Mouse (Mus musculus): ENCODE results near the gene Sorcs1.
A peak's percentile ranks its signal among the peaks of the same experiment; 100 is the strongest.

Sorcs1 gene

DNA sequence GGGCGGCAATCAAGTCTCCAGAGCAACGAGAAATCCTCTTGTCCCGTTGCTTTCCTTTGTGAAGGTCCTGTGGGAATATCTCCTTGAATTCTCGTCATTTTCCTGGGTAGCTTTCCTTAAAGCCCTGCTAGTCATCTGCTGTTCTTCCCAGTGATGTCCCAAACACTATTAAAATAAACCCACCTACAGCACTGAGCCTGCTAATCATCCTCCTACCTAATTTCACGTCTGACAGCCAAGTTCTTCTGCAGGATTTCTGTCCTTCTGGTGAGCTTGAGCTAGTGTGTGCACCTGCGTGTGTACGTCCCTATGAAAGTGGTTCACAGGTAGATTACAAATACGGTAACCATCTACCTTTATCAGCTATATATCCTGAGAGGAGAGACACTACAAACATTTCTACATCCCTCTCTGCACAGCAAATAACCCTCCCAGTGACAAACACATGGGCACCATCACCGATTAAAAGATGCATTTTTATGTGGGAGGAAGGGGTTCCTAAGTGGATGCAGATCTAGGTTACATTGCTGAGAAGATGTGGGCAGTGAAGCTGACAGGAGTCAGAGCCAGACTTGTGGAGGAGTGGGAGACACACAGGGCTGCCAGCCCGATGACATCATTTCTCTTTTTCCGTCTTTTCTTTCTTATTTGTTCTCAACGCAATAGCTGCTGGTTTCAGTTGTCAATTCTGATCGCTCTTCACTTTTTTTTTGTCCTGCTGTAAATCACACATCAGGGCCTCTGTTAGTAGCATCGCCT lies 259.3 kb downstream of the Sorcs1 start:
- DNase-seq (ENCODE audit: low spot score in 2 of 2), result peak in 1 of 2 experiments; percentile 31

DNA sequence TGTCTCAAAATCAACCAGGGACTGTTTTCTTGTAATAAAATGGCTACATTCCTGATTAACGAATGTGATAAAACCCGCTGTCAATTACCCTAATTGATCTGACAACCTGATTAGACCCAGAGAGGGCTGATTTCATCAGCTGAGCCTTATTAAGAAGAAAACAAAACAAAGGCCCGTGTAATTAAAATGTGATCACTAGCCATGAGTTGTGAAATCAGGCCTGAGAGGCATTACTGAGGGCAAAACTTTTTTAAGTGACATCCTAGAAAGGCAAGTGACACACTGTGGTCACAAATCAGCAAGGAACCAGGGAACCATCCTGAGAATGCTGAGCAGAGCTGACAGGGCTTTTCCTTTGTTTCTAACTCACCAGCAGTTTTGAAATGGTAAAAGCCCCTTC lies 267.9 kb downstream of the Sorcs1 start:
- no peak for DNase-seq (ENCODE audit: low spot score in 2 of 2)

DNA sequence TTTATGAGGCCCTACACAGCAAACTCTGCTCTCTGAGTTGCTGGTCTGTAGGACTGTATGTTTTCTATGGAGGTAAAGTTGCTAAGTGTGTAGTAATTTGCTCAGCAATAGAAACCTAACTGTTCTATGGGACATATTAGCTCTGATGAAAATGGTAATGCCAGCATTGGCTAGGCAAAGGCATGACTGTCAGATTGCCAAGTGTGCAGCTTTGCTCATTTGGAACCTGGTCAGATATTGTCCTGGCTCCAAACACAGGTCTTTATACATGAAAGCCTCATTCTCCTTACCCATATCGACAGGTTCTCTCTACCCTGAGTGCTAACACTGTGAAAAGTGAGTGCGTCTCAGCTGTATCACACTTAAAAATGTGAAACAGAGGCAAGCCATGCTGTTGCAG lies 280.1 kb downstream of the Sorcs1 start:
- no peak for DNase-seq (ENCODE audit: low spot score in 2 of 2)

DNA sequence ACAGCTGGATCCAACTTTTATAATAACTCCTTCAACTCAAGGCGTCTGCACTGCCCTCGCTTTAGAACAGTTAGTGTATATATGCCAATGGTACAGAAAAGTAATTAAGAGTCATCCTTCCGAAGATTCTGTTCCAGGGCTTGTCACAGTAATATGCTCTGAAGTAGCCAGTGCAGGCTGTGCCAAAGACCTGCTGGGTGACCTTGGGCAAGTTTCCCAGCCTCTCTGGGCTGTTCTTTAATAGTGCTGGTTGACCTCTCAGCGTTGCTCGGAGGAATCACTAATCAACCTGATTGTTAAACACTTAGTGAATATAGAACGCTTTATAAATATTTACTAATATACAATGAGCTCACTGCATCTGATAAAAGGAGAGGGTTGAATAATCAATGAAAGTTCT lies 282.7 kb downstream of the Sorcs1 start:
- DNase-seq (ENCODE audit: low spot score in 2 of 2), result no peak

DNA sequence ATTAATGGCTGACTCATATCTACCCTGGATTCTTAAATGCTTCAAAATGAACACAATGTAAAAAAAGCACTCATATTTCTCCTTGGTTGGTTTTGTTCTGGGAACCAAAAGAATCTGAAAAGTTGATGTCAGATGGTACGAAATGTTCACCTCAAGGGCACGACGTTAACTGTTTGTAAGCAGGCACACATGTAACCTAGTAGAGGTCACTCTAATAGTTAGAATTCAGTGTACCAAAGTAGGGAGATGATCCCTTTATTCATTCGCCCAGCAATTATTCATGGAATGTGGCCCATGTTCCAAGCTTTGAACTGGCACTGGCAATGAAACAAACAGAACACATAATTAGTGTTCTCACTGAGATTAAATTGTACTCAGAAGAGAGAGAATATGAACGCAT lies 284.3 kb downstream of the Sorcs1 start:
- no peak for DNase-seq (ENCODE audit: low spot score in 2 of 2)

DNA sequence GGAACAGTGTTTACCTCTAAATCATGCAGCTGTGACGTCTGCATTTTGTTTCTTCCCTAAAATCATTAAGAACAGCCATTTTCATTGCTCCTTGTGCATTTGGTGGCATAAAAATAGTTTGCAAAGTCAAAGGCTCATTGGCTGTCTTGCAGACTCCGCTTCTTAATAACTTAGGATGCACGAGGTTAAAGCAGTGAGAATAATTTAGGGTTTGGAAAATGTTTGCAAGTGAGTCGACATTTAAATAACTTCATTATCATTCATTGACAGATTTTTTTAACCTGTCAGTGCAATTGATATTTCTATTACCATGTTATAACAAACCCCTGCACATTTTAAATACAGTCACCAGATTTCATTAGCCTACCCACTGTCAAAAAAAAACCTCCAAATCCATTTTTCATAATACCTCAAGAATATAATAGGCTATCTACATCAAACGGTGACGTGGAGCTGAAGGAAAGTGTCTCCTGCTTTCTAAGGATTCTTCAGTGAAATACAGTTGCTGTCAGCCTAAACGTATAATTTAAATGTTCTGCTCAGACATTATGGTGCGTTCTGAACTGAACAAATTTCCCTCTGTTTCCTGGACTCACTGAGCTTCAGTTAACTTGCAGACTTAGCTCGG lies 288.4 kb downstream of the Sorcs1 start:
- no peak for DNase-seq (ENCODE audit: low spot score in 2 of 2)

DNA sequence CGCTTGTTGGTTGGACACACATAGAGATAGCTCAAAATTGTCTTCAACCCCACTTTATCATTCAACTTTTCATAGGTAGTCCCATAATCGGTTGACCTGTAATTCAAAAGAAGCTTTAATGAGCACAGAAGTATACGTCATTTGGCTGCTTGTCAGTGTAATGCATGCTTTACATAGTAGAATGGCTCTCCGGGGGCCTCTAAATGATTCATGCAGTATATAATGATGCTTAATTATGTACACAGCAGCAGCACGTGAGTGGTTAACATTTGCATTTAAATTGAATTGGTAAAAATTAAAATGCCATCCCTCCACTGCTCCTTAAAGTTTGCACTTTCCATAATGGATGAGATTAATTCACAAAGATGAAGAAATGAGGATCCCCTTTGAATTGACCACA lies 299.5 kb downstream of the Sorcs1 start:
- DNase-seq (ENCODE audit: low spot score in 2 of 2), result no peak

DNA sequence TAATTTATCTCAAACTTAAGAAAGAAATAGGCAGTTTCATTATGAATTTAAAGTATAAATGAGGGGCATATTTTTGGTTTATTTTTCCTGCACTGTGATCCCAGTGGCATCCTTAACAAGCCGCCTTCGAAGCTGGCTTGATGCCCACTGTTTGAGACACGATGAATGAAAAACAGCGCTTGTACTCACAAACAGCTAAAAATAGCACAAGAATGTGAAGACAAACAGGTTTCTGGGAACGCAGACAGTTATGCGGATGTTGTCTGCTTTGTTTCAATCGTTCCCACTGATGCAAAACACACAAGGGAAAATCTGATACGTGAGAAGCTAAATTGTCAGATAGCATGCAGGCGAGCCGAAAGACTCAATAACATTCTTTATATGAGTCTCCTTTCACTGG lies 303.7 kb downstream of the Sorcs1 start:
- peak in 1 of 2 experiments; percentile 14 for DNase-seq (ENCODE audit: low spot score in 2 of 2)

DNA sequence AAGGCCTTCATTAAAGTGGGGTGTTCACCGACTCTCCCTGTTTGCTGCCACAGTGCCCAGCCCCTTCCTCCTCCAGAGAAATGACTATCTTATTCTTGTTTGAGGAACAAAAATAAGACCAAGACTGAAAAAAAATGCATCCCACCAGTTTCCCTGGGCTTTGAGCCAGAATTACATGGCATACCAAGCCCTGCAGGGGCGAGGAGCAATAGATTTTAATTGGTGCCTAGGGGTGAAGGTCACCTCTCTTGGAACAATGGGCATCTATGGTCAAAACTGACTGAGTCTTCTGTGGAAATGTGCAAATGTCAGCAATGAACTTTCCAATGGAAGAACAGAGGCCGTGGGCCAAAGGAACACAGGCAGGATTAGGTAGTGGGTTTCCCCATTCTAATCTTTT lies 312.0 kb downstream of the Sorcs1 start:
- DNase-seq (ENCODE audit: low spot score in 2 of 2), result no peak

DNA sequence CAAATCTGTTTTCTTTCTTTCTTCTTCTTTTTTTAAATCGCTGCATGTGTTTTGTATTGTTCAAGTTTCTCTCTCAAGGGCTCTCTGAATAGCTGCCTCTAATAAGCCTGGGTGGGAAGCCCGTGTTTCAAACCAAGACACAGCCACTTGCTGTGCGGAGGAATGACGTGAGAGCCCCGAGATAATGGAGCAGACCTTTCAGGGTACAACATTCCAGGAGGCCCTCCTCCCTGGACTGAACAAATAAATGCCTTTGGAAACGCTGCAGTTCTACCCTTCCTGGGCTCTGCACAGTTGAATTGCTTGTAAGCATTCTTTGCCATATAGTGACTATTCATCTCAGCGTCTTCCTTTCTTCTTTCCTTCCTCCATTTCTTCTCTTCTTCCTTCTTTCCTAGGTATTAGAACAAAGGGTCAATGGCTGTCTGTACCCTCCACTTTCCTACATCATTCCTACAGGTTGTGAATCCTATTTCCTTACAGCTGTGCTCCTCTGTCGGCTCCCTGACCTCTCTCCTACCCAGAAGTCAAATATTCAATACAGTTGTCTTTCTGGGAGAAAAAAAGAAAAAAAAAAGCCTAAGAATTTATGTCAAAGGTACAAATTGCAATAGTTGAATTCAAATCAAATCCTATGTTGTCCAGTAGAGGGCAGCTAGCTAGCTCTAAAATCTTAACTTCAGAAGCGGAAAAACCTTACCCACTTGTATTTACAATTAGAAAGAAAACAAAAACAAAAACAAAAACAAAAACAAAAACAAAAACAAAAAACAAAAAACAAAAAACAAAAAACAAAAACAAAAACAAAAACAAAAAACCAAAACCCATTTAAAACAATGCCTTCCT lies 315.6 kb downstream of the Sorcs1 start:
- DNase-seq (ENCODE audit: low spot score in 2 of 2), result no peak

DNA sequence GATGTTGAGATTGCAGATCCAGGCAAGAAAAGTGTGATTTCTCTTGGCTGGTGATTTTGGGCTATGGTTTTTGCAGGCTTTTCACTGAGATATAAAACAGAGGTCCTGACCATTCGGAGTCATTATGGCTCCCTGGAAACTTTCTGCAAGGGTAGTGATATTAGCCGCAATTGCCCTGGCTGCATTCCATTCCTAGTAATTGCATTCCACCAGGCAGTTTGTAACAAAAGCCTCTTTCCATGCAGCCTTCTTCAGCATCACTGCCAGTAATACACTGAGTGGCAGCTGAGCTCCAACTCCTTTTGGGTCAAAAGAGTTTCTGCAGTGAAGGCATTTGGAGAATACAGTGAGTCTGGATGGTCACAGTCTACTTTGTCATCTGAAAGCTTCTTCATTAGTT lies 319.9 kb downstream of the Sorcs1 start:
- no peak for DNase-seq (ENCODE audit: low spot score in 2 of 2)

DNA sequence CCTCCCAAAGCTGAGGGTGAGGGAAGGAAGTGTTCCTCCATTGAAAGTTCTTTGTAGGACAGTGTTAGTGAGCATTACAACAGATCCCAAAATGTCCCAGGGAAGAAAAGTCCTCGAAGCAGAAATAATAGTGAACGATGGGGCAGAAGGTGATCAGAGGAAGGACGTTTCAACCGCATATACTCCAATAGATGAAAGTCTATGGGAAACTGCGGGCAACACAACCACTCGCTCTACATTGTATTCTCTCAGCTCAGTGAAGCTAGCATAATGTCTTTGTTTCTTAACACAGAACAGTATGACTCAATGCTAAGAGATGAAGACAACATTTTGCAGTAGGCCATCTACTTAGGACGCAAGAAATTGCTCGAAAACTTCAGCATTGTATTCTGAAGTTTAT lies 339.2 kb downstream of the Sorcs1 start:
- DNase-seq (ENCODE audit: low spot score in 2 of 2), result no peak

DNA sequence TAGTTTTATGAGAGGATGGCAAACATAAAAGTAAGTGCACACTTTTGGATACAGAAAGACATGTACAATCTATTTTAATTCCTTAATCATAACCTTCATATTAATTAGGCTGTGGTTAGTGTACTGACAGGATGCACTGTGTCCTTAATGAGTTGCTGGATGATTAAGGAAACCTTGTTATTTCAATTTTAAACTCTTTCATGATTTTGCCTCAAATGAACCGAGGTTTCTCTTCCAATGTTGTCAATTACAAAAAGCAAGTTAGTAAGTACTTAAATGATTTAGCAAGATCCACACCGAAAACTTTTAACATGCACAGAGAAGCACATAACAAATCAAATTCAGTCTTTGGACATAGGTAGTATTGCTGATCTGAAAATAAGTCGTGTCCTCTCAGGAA lies 341.7 kb downstream of the Sorcs1 start:
- no peak for DNase-seq (ENCODE audit: low spot score in 2 of 2)

DNA sequence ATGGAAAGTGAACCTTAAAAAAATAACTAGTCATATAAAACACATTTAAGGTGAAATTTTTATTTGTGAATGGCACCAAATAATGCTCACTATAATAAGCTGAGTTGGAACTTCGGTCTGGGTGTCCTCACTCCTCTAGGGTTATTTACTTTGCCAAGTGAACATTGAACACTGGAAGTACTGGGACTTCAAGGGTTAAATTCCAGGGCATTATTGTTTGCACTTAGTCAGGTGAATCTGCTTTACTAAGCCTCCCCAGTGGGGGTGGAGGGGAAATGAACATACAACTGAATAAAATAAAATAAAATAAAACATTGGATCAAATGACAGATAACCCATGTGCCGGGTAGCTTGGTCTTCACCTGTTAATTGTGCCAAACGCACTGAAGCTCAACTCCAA lies 347.3 kb downstream of the Sorcs1 start:
- no peak for DNase-seq (ENCODE audit: low spot score in 2 of 2)

DNA sequence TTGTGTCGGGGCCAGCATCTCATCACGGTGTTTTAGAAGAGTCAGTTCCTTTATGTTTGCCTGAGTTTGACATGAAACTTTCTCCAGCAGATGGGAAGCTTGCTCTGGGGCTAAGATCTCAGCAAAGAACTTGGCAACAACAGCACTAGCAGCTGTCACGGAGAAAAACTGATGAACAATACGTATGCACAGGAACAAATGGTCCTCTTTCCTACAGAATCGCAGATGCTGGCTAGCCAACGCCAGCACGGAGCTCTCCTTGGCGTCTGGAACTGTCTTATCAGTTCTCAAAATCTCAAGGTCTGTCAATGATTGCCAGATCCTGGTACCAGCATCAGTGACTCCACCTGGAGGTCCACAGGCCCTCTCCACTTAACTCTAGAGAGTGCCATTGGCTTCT lies 350.6 kb downstream of the Sorcs1 start:
- no peak for DNase-seq (ENCODE audit: low spot score in 2 of 2)

DNA sequence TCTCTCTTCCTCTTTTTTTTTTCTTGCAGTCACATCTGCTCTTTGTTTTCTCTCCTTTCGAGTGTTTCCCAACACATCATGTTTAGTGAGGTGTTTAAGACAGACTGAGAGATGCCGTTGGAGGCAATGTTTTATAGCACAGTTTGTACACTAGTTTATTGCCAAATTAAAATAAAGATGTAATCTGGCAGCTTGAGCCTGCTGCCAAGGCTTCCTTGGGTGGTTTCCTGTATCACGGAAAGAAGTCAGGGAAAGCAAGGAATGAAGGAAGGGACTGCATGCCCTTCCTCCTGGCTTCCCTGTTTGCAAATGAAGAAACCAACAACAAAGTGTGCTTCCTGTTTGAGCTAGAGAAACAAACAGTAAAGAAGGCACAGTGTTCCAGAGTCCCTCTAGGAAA lies 352.3 kb downstream of the Sorcs1 start:
- no peak for DNase-seq (ENCODE audit: low spot score in 2 of 2)

DNA sequence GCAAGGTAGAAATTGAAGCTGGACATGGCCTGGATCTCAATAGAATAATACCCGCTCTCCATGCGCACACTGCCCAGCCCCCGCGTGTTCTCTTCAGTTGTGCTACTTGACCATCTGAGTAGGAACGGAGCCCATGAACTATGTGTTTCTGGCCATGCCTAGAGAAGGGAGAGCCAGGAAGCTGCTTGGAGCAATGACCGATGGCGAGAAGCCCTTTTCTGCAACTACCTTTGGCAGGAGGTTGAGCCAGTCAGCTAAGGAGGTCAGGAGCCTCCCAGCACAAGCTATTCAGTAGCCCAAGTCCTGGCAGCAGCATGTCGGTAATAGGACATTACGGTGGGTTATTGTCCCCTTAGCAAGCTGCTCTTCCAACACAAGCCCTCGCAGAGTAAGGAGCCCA lies 352.8 kb downstream of the Sorcs1 start:
- DNase-seq (ENCODE audit: low spot score in 2 of 2), result no peak

DNA sequence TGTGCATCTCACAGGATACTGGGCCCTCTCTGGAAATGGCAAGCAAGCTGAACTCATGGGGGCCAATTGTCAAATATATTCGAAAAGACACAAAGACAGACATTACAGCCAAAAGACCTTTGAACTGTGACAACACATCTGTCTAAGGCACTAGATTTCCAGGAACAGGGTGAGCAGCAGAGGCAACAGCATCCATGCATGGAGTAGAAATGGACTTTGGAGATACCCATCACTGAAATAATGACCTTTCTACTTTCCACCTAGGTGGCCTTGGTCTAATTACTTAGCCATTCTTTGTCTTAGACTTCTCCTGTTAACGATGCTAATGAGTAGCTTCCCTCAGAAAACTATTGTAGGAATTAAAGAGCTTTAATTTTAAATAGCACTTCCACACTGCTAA lies 371.4 kb downstream of the Sorcs1 start:
- no peak for DNase-seq (ENCODE audit: low spot score in 2 of 2)

DNA sequence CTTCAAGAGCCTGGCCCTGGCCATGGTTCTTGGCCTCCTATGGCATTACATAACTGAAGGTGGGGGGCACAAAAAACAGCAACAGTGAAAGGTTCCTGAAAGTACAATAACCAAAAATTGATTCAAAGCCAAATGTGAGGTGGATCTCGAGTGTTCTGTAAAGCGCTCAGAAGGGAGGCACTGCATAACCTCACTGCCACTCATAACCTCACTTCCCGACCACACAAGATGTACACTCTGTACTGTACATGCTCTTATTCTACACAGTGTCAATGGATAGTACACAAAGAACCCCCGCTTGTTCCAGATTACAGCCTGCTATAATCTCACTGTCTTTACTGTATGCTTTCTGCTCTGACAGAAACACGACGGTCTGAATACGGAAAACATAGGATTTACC lies 384.2 kb downstream of the Sorcs1 start:
- DNase-seq (ENCODE audit: low spot score in 2 of 2), result no peak

DNA sequence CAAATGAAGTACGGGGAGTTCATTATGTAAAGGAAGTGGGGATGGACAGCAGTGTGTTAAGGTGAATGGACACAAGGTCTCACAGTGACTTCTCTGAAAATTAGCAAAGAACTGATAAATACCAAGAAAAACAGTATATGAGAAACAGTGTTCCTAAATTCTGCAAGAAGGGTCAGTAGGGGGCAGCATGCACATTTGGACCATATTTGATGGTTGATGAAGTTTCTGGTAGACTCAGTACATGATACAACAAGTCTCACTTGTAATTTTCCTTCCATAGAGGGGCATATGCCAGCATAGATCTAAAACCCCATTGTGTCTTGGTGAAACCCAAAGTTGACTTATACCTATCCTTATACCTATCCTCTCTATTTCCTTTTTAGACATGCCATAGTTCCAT lies 414.0 kb downstream of the Sorcs1 start:
- no peak for DNase-seq (ENCODE audit: low spot score in 2 of 2)

DNA sequence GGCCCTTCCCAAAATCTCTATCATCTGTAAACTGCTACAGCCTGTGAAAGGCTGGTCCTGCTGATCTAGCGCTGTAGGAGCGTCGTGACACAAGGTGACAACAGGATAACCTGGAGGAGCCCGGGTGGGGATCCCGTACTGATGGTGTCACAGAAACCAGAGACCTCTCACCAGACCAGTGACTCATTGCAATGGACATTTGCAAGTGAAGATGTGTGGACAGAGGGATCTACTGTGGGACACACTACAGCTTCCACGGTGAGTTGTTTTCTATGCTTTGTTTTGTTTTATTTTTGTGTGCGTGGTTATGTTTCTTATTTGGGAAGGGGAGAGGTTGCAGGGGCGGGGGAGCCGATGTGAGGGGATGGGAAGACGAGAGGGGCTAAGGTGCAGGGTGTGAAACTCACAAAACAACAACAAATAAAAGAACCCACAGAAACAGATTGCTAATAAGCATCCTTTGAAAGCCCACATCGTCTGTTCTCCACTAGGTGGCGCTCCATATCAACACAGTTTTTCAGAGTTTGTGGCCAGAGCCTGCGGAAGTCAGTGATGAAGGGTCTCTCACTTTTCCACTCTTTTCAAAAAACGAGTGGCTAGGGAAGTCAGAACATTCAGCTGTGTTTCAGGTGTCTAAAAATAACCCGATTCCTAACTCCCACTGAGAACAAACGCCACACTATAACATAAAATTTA lies 419.6 kb downstream of the Sorcs1 start:
- peak in 1 of 2 experiments; percentile 51 for DNase-seq (ENCODE audit: low spot score in 2 of 2)

DNA sequence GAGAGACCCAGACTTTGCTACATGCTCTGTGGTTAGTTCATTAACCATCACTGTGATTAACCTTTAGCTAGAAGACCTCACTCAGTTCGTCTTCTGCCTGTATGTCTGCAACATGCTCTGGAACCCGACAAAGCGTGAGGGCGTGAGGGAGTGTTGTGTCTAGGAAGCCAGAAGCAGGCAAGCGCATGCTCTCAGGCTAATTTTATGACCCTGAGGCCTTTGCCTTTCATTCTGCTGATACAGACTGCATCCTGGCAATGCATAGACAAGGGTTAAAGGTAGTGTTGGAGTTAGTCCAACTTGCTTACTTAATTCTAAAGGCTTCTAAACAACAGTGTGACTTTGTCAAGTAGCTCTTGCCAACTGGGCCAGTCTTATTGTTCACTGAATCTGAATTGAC lies 458.0 kb downstream of the Sorcs1 start:
- DNase-seq (ENCODE audit: low spot score in 2 of 2), result no peak
